Mouse (Mus musculus) limb, embryonic 13.5 days (tissue): ENCODE measurements around the gene Tfpi. TPM values are rescaled to one million over a fixed set of nuclear protein-coding genes. Genes with fewer than 3 reads are reported as not detected.

Experiments
- ATAC-seq: fragments of 200-750 bp; cut with Nextera tagmentation; 2 replicates; pipeline ENCODE4 v1.8.0; 2017; ENCODE audit warnings: low read depth, moderate number of reproducible peaks, moderate TSS enrichment; ENCODE audit not compliant: low FRiP score
- H3K27ac ChIP-seq: fragments of 300-500 bp; sonication (generic); 2 replicates; pipeline ENCODE4 v1.5.1; 2015; ENCODE audit warnings: inconsistent platforms, mild to moderate bottlenecking, moderate library complexity
- H3K27me3 ChIP-seq: fragments of 300-500 bp; sonication (generic); 2 replicates; pipeline ENCODE4 v1.6.1; 2015; ENCODE audit warnings: mild to moderate bottlenecking, inconsistent platforms
- H3K36me3 ChIP-seq: fragments of 300-500 bp; sonication (generic); 2 replicates; pipeline ENCODE4 v1.6.1; 2015; ENCODE audit warnings: inconsistent platforms, mild to moderate bottlenecking, moderate library complexity
- H3K4me1 ChIP-seq: fragments of 300-500 bp; sonication (generic); 2 replicates; pipeline ENCODE4 v1.6.1; 2015; ENCODE audit warnings: inconsistent platforms
- H3K4me2 ChIP-seq: fragments of 300-500 bp; sonication (generic); replicated peaks from 2 replicates; pipeline ENCODE4 v1.6.1; 2015; ENCODE audit warnings: inconsistent platforms, mild to moderate bottlenecking, moderate library complexity
- H3K4me3 ChIP-seq: fragments of 300-500 bp; sonication (generic); 2 replicates; pipeline ENCODE4 v1.5.1; 2015; ENCODE audit warnings: moderate library complexity, mild to moderate bottlenecking, inconsistent platforms
- H3K9ac ChIP-seq: fragments of 300-500 bp; sonication (generic); 2 replicates; pipeline ENCODE4 v1.6.1; 2015; ENCODE audit warnings: mild to moderate bottlenecking, inconsistent platforms
- H3K9me3 ChIP-seq: fragments of 300-500 bp; sonication (generic); 2 replicates; pipeline ENCODE4 v1.6.1; 2016; ENCODE audit warnings: inconsistent platforms
- WGBS: fragments of 180-500 bp; shearing (Covaris S2); methylation state at CpG from one replicate; pipeline ENCODE4 v1.1.7; 2015; 5-methylcytosine and 5-hydroxymethylcytosine counted together
- polyA plus RNA-seq: library from polyadenylated mRNA; unstranded; fragments of >200 nt; fragmentation: Nextera tagmentation; extraction: Ambion mirVana; gene quantifications from 2 replicates; pipeline ENCODE4 v1.2.1, GENCODE M21; 2015

Gene Tfpi
- polyA plus RNA-seq, 1 experiment from 2014 or later: 28.2 TPM

- Histone ChIP-seq H3K4me2 (no peak overlapping the region), H3K27ac (no peak overlapping the region), H3K9me3 (peaks cover 5% of the 10 kb centered on the region; the same call in 1 of the 2 replicates), H3K36me3 (no peaks in the 10 kb centered on the region), H3K4me1 (no peaks in the 10 kb centered on the region), H3K4me3 (no peak overlapping the region), H3K27me3 (no peaks in the 10 kb centered on the region), H3K9ac (no peak overlapping the region)
- WGBS: 84% methylated on average over 4 of the region's 4 CpGs
- no peak for ATAC-seq
Observed at GRCm38 (mm10) chr2:84467391-84467790, 9.2 kb downstream of the Tfpi start.

- H3K4me3 ChIP-seq: no peak overlapping the region
Observed at GRCm38 (mm10) chr2:84464956-84465355, 11.6 kb downstream of the Tfpi start.

GRCm38 (mm10) chr2:84462411-84462810, 14.2 kb downstream of the Tfpi start:
- ATAC-seq: no peak
- no peak overlapping the region for H3K27ac ChIP-seq
- H3K4me2 ChIP-seq: no peak overlapping the region
- H3K27me3 ChIP-seq: no peaks in the 10 kb centered on the region
- no peak overlapping the region for H3K9ac ChIP-seq
- H3K4me1 ChIP-seq: no peaks in the 10 kb centered on the region
- no peaks in the 10 kb centered on the region for H3K36me3 ChIP-seq
- 87% methylated on average over 3 of the region's 3 CpGs for WGBS
- H3K4me3 ChIP-seq: no peak overlapping the region
- H3K9me3 ChIP-seq: no peaks in the 10 kb centered on the region

More at GRCm38 (mm10) chr2:84464956-84465355, 11.6 kb downstream of the Tfpi start:
- no peaks in the 10 kb centered on the region for H3K27me3 ChIP-seq
- H3K9ac ChIP-seq: no peak overlapping the region
- ATAC-seq: no peak
- H3K9me3 ChIP-seq: peaks cover 5% of the 10 kb centered on the region; the same call in 1 of the 2 replicates
- no peaks in the 10 kb centered on the region for H3K36me3 ChIP-seq
- 34% methylated on average over 7 of the region's 7 CpGs for WGBS
- H3K4me2 ChIP-seq: no peak overlapping the region
- H3K4me1 ChIP-seq: no peaks in the 10 kb centered on the region
- no peak overlapping the region for H3K27ac ChIP-seq

- Histone ChIP-seq H3K9ac (no peak overlapping the region), H3K4me3 (no peak overlapping the region), H3K27me3 (no peaks in the 10 kb centered on the region), H3K4me1 (no peaks in the 10 kb centered on the region), H3K27ac (no peak overlapping the region), H3K4me2 (no peak overlapping the region), H3K9me3 (no peaks in the 10 kb centered on the region), H3K36me3 (no peaks in the 10 kb centered on the region)
- WGBS: 71% methylated on average over 11 of the region's 11 CpGs
- no peak for ATAC-seq
Observed at GRCm38 (mm10) chr2:84459651-84460177, 16.9 kb downstream of the Tfpi start.

GRCm38 (mm10) chr2:84457221-84457620, 19.4 kb downstream of the Tfpi start:
- WGBS: 68% methylated on average over 6 of the region's 6 CpGs
- no peaks in the 10 kb centered on the region for H3K27me3 ChIP-seq
- no peaks in the 10 kb centered on the region for H3K4me1 ChIP-seq
- ATAC-seq: no peak
- H3K4me2 ChIP-seq: no peak overlapping the region
- H3K36me3 ChIP-seq: no peaks in the 10 kb centered on the region
- no peak overlapping the region for H3K9ac ChIP-seq
- H3K4me3 ChIP-seq: no peak overlapping the region
- no peaks in the 10 kb centered on the region for H3K9me3 ChIP-seq
- H3K27ac ChIP-seq: no peak overlapping the region

GRCm38 (mm10) chr2:84455236-84455799, 21.3 kb downstream of the Tfpi start:
- H3K4me2 ChIP-seq: no peak overlapping the region
- H3K9ac ChIP-seq: no peak overlapping the region
- no peaks in the 10 kb centered on the region for H3K27me3 ChIP-seq
- no peaks in the 10 kb centered on the region for H3K4me1 ChIP-seq
- no peak overlapping the region for H3K27ac ChIP-seq
- peak; percentile 44 for ATAC-seq
- H3K36me3 ChIP-seq: no peaks in the 10 kb centered on the region
- WGBS: 10% methylated on average over 5 of the region's 5 CpGs
- no peaks in the 10 kb centered on the region for H3K9me3 ChIP-seq
- H3K4me3 ChIP-seq: no peak overlapping the region

- H3K27ac ChIP-seq: no peak overlapping the region
- no peaks in the 10 kb centered on the region for H3K36me3 ChIP-seq
- H3K4me3 ChIP-seq: no peak overlapping the region
Observed at GRCm38 (mm10) chr2:84454551-84455235, 21.9 kb downstream of the Tfpi start.

GRCm38 (mm10) chr2:84454051-84454450, 22.5 kb downstream of the Tfpi start:
- 16% methylated on average over 5 of the region's 5 CpGs for WGBS
- 0 out of 2 replicates have a peak, but pooled peaks have one; percentile 51 for ATAC-seq
- Histone ChIP-seq H3K27ac (no peak overlapping the region), H3K4me1 (no peaks in the 10 kb centered on the region), H3K36me3 (no peaks in the 10 kb centered on the region), H3K27me3 (no peaks in the 10 kb centered on the region), H3K9me3 (no peaks in the 10 kb centered on the region), H3K4me3 (no peak overlapping the region), H3K4me2 (no peak overlapping the region), H3K9ac (no peak overlapping the region)

More at GRCm38 (mm10) chr2:84454551-84455235, 21.9 kb downstream of the Tfpi start:
- H3K27me3 ChIP-seq: no peaks in the 10 kb centered on the region
- no peak overlapping the region for H3K9ac ChIP-seq
- 66% methylated on average over 10 of the region's 10 CpGs for WGBS
- peak; percentile 15; the same call in 1 of the 2 replicates for ATAC-seq
- H3K4me2 ChIP-seq: no peak overlapping the region
- H3K9me3 ChIP-seq: no peaks in the 10 kb centered on the region
- H3K4me1 ChIP-seq: no peaks in the 10 kb centered on the region

GRCm38 (mm10) chr2:84445499-84445898, 31.1 kb downstream of the Tfpi start:
- H3K27ac ChIP-seq: no peak overlapping the region
- no peaks in the 10 kb centered on the region for H3K27me3 ChIP-seq
- no peak overlapping the region for H3K4me2 ChIP-seq
- H3K4me3 ChIP-seq: no peak overlapping the region
- no peak for ATAC-seq
- no peaks in the 10 kb centered on the region for H3K9me3 ChIP-seq
- no peak overlapping the region for H3K9ac ChIP-seq
- 88% methylated on average over 1 of the region's 1 CpGs for whole genome bisulfite sequencing
- no peaks in the 10 kb centered on the region for H3K36me3 ChIP-seq
- H3K4me1 ChIP-seq: no peaks in the 10 kb centered on the region

- H3K27me3 ChIP-seq: no peaks in the 10 kb centered on the region
- no peak for ATAC-seq
- no peaks in the 10 kb centered on the region for H3K4me1 ChIP-seq
- WGBS: 78% methylated on average over 5 of the region's 5 CpGs
- H3K27ac ChIP-seq: no peak overlapping the region
- H3K4me2 ChIP-seq: no peak overlapping the region
- H3K9me3 ChIP-seq: no peaks in the 10 kb centered on the region
- H3K4me3 ChIP-seq: no peak overlapping the region
- H3K36me3 ChIP-seq: no peaks in the 10 kb centered on the region
- no peak overlapping the region for H3K9ac ChIP-seq
Observed at GRCm38 (mm10) chr2:84441940-84442339, 34.6 kb downstream of the Tfpi start.

- H3K36me3 ChIP-seq: no peaks in the 10 kb centered on the region
- no peak overlapping the region for H3K4me3 ChIP-seq
- no peak overlapping the region for H3K9ac ChIP-seq
- 0 out of 2 replicates have a peak, but pooled peaks have one; percentile 25 for ATAC-seq
- H3K4me2 ChIP-seq: no peak overlapping the region
- no peaks in the 10 kb centered on the region for H3K4me1 ChIP-seq
- H3K27me3 ChIP-seq: no peaks in the 10 kb centered on the region; the same call in 1 of the 2 replicates
- H3K27ac ChIP-seq: no peak overlapping the region
- 47% methylated on average over 11 of the region's 11 CpGs for WGBS
- H3K9me3 ChIP-seq: no peaks in the 10 kb centered on the region
Observed at GRCm38 (mm10) chr2:84429724-84430123, 46.9 kb downstream of the Tfpi start.

GRCm38 (mm10) chr2:84428836-84429235, 47.7 kb downstream of the Tfpi start:
- H3K27me3 ChIP-seq: no peaks in the 10 kb centered on the region; the same call in 1 of the 2 replicates
- no peak overlapping the region for H3K4me3 ChIP-seq
- H3K9me3 ChIP-seq: no peaks in the 10 kb centered on the region
- 28% methylated on average over 3 of the region's 3 CpGs for WGBS
- no peak overlapping the region for H3K4me2 ChIP-seq
- no peak overlapping the region for H3K27ac ChIP-seq
- H3K36me3 ChIP-seq: no peaks in the 10 kb centered on the region
- H3K9ac ChIP-seq: no peak overlapping the region
- ATAC-seq: no peak
- peaks cover 3% of the 10 kb centered on the region; the same call in 1 of the 2 replicates for H3K4me1 ChIP-seq
